Mouse (Mus musculus): ENCODE measurements around the gene Tbc1d5. TPM values are rescaled to one million over a fixed set of nuclear protein-coding genes. Genes with fewer than 3 reads are reported as not detected.
A peak's percentile ranks its signal among the peaks of the same experiment; 100 is the strongest.

Tbc1d5 gene
- polyA plus RNA-seq, 1 experiment from 2014 or later: 7.5 TPM

DNA sequence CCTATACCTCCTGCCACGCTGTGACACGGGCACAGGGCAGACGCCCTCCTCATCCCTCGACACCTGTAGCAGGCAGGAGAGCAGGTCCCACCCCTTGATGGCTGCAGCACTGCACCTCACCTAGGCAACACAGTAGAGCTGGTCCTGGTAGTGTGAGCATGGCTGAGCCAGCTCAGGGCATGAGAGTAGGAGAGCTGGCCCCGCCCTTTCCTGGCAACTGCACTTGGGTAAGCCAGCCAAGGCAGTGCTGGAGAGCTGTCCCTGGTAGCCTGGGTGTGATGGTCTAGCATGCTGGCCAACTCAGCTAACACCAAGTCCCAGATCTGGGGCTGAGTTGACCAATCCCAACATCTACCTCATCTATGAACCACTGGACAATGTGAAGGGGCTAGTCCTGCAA, 19.9 kb downstream of the Tbc1d5 start:
- Histone ChIP-seq H3K4me2 (ENCODE audit: low read length) (no peak overlapping the region), H3K27me3 (replicated peaks; ENCODE audit: control insufficient read depth, insufficient read depth, low read length) (no peaks in the 10 kb centered on the region), H3K9ac (ENCODE audit: low read depth, low read length) (no peak overlapping the region), H3K36me3 (ENCODE audit: control insufficient read depth, insufficient read depth, low read length) (no peaks in the 10 kb centered on the region), H3K4me1 (ENCODE audit: control insufficient read depth, insufficient read depth, low read depth, low read length) (no peaks in the 10 kb centered on the region), H3K9me3 (ENCODE audit: control insufficient read depth, low read length) (peaks cover 2% of the 10 kb centered on the region; the same call in 1 of the 2 replicates), H3K27ac (ENCODE audit: low read depth, low read length) (no peak overlapping the region), H3K4me3 (ENCODE audit: low read length) (no peak overlapping the region)
- 90% methylated on average over 5 of the region's 5 CpGs for WGBS
- no peak for ATAC-seq

DNA sequence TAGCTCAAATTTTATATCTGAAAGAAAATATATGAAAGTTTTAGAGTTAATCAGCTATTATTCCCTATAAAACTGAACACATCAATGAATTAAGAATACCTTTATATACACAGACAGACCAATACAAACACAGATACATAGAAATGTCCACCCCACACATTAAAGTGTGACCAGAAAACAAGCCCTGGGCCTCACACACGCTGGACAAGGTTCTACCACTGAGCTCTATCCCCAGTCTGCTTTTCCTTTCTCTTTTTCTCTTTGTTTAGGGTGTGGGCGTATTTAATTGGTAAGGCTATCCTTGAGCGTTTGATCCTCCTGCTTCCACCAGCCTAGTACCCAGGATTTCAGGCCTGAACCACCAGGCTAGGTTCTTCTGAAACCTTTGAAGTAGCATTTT, 28.2 kb downstream of the Tbc1d5 start:
- Histone ChIP-seq H3K27me3 (replicated peaks; ENCODE audit: control insufficient read depth, insufficient read depth, low read length) (no peaks in the 10 kb centered on the region), H3K36me3 (ENCODE audit: control insufficient read depth, insufficient read depth, low read length) (no peaks in the 10 kb centered on the region), H3K4me3 (ENCODE audit: low read length) (no peak overlapping the region), H3K9ac (ENCODE audit: low read depth, low read length) (no peak overlapping the region), H3K4me1 (ENCODE audit: control insufficient read depth, insufficient read depth, low read depth, low read length) (no peaks in the 10 kb centered on the region), H3K4me2 (ENCODE audit: low read length) (no peak overlapping the region), H3K27ac (ENCODE audit: low read depth, low read length) (no peak overlapping the region), H3K9me3 (ENCODE audit: control insufficient read depth, low read length) (no peaks in the 10 kb centered on the region)
- no peak for ATAC-seq
- 40% methylated on average over 3 of the region's 3 CpGs for WGBS

DNA sequence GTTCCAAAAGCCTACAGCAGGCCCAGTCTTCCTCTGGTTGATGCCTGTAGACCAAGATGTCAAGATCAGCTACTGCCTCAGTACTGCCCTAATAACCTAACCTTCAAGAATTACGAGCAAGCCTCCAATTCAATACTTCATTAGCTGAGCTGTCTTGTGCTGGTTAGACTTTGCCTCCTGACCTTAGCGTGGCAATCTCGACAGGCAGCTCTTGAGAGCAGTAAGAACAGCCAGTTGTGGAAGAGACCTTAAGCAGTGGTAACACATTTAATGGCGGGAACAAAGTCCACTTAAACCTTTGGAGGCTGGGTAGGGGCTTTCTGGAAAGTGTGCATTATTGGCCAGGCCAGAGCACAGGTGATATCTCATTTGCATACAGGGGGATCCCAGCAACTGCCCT, 34.2 kb downstream of the Tbc1d5 start:
- no peaks in the 10 kb centered on the region for H3K27me3 ChIP-seq (replicated peaks; ENCODE audit: control insufficient read depth, insufficient read depth, low read length)
- ATAC-seq: no peak
- H3K4me2 ChIP-seq (ENCODE audit: low read length): no peak overlapping the region
- no peaks in the 10 kb centered on the region for H3K4me1 ChIP-seq (ENCODE audit: control insufficient read depth, insufficient read depth, low read depth, low read length)
- H3K27ac ChIP-seq (ENCODE audit: low read depth, low read length): no peak overlapping the region
- 88% methylated on average over 4 of the region's 4 CpGs for WGBS
- H3K9me3 ChIP-seq (ENCODE audit: control insufficient read depth, low read length): no peaks in the 10 kb centered on the region
- H3K4me3 ChIP-seq (ENCODE audit: low read length): no peak overlapping the region
- H3K9ac ChIP-seq (ENCODE audit: low read depth, low read length): no peak overlapping the region
- no peaks in the 10 kb centered on the region for H3K36me3 ChIP-seq (ENCODE audit: control insufficient read depth, insufficient read depth, low read length)

DNA sequence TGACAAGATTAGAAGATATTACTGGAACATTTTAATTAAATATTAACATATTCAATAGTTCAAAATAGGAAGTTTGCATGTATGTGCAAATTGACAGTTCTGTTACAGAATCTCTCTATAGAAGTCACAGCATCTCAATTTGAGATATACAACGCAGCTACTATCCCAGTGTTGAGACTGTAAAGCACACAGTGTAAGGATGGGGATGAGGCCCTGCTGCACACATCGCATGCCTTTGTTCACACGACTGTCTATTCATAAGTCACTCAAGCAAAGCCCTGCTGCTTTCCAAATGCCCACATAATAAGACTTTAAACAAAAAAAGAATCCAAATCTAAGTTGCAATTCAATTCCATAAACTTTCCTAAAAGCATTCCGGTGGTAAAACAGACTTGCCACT, 37.1 kb downstream of the Tbc1d5 start:
- Histone ChIP-seq H3K9ac (ENCODE audit: low read depth, low read length) (no peak overlapping the region), H3K27me3 (replicated peaks; ENCODE audit: control insufficient read depth, insufficient read depth, low read length) (no peaks in the 10 kb centered on the region), H3K36me3 (ENCODE audit: control insufficient read depth, insufficient read depth, low read length) (no peaks in the 10 kb centered on the region), H3K27ac (ENCODE audit: low read depth, low read length) (no peak overlapping the region), H3K4me2 (ENCODE audit: low read length) (no peak overlapping the region), H3K4me1 (ENCODE audit: control insufficient read depth, insufficient read depth, low read depth, low read length) (no peaks in the 10 kb centered on the region), H3K9me3 (ENCODE audit: control insufficient read depth, low read length) (no peaks in the 10 kb centered on the region), H3K4me3 (ENCODE audit: low read length) (no peak overlapping the region)
- WGBS: 63% methylated on average over 4 of the region's 4 CpGs
- ATAC-seq: no peak

DNA sequence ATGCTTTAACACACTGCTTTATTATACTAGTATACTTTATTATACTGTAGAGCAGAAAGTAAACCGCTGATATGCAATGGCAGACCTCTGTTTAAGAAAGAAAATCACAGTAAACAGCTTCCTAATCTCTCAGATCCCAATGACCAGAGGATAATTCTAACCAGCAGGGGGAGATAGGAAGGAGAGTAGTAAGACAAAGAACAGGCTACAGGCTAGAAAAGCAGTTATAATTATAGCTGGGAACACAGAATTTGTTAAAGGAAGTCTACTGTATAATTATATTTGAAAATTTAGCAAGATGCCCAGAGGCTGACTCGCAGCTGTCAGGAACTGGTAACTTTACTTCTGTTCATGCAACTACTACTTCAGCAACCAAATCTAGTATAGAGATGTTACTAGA, 68.0 kb downstream of the Tbc1d5 start:
- H3K27me3 ChIP-seq (replicated peaks; ENCODE audit: control insufficient read depth, insufficient read depth, low read length): no peaks in the 10 kb centered on the region
- H3K27ac ChIP-seq (ENCODE audit: low read depth, low read length): no peak overlapping the region
- 68% methylated on average over 2 of the region's 2 CpGs for WGBS
- H3K36me3 ChIP-seq (ENCODE audit: control insufficient read depth, insufficient read depth, low read length): no peaks in the 10 kb centered on the region
- ATAC-seq: peak; percentile 71; the same call in 1 of the 2 replicates
- H3K4me3 ChIP-seq (ENCODE audit: low read length): no peak overlapping the region
- H3K9me3 ChIP-seq (ENCODE audit: control insufficient read depth, low read length): no peaks in the 10 kb centered on the region
- no peak overlapping the region for H3K4me2 ChIP-seq (ENCODE audit: low read length)
- H3K4me1 ChIP-seq (ENCODE audit: control insufficient read depth, insufficient read depth, low read depth, low read length): no peaks in the 10 kb centered on the region
- H3K9ac ChIP-seq (ENCODE audit: low read depth, low read length): no peak overlapping the region

DNA sequence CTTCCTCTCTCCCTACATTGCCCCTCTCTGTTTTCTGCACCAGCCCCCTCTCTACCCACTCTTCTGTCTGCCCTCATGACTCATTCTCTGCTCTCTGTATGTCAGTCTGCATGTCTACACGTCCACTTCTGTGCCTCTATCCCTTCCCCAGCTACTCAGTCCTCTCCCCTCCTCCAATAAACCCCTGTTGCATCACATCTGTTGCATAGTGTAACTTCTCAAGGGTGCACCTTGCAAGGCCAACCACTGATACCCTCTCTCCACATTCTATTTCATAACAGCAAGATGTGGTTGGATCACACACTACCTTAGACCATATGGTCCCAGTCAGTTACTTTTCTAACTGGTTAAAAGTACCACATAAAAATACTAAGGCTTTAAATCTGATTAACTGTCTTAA, 74.9 kb downstream of the Tbc1d5 start:
- H3K4me2 ChIP-seq (ENCODE audit: low read length): no peak overlapping the region
- H3K9me3 ChIP-seq (ENCODE audit: control insufficient read depth, low read length): no peaks in the 10 kb centered on the region
- no peak overlapping the region for H3K4me3 ChIP-seq (ENCODE audit: low read length)
- H3K27ac ChIP-seq (ENCODE audit: low read depth, low read length): no peak overlapping the region
- no peaks in the 10 kb centered on the region for H3K27me3 ChIP-seq (replicated peaks; ENCODE audit: control insufficient read depth, insufficient read depth, low read length)
- no peak for ATAC-seq
- H3K9ac ChIP-seq (ENCODE audit: low read depth, low read length): no peak overlapping the region
- no peaks in the 10 kb centered on the region for H3K4me1 ChIP-seq (ENCODE audit: control insufficient read depth, insufficient read depth, low read depth, low read length)
- 85% methylated on average over 1 of the region's 1 CpGs for WGBS
- H3K36me3 ChIP-seq (ENCODE audit: control insufficient read depth, insufficient read depth, low read length): no peaks in the 10 kb centered on the region

DNA sequence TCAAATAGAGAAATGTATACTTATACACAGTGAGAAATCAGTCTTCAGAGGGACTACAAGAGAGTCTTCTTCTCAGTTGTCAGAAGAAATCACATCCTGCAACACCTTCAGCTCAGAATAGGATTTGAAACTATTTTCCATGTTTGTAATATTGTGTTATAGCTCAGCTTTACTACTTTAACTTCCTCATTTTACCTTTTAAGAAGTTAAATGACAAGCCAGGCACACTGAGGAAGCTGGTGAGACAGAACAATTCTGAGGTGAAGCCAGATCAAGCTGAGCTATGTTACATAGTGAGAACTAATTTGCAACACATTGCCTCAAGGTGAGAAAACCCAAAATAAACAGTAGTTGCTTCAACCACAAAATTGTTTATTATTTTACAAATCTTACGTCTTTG, 135.3 kb downstream of the Tbc1d5 start:
- no peaks in the 10 kb centered on the region for H3K4me1 ChIP-seq (ENCODE audit: control insufficient read depth, insufficient read depth, low read depth, low read length)
- H3K27me3 ChIP-seq (replicated peaks; ENCODE audit: control insufficient read depth, insufficient read depth, low read length): no peaks in the 10 kb centered on the region
- no peak overlapping the region for H3K4me2 ChIP-seq (ENCODE audit: low read length)
- no peaks in the 10 kb centered on the region for H3K36me3 ChIP-seq (ENCODE audit: control insufficient read depth, insufficient read depth, low read length)
- 86% methylated on average over 1 of the region's 1 CpGs for WGBS
- H3K4me3 ChIP-seq (ENCODE audit: low read length): no peak overlapping the region
- H3K9ac ChIP-seq (ENCODE audit: low read depth, low read length): no peak overlapping the region
- ATAC-seq: no peak
- no peaks in the 10 kb centered on the region for H3K9me3 ChIP-seq (ENCODE audit: control insufficient read depth, low read length)
- H3K27ac ChIP-seq (ENCODE audit: low read depth, low read length): no peak overlapping the region

DNA sequence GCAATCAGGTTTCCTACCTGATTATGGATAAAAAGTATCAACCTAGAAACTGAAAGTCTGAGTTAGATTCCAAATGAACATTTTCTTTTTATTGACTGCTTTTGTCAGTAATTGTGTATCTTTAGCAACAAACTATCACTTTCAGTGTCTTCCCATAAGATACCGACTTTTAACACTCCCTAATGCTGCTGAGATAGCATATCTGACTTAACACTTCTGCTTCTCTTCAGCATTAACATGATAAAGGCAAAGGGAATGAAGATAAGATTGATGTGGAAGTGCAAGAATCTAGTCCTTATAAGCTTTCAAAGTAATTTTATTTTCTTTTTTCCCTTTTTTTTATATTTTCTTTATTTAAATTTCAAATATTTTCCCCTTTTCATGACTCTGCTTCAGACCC, 138.3 kb downstream of the Tbc1d5 start:
- Histone ChIP-seq H3K9ac (ENCODE audit: low read depth, low read length) (no peak overlapping the region), H3K9me3 (ENCODE audit: control insufficient read depth, low read length) (no peaks in the 10 kb centered on the region), H3K4me1 (ENCODE audit: control insufficient read depth, insufficient read depth, low read depth, low read length) (no peaks in the 10 kb centered on the region), H3K4me2 (ENCODE audit: low read length) (no peak overlapping the region), H3K27ac (ENCODE audit: low read depth, low read length) (no peak overlapping the region), H3K4me3 (ENCODE audit: low read length) (no peak overlapping the region), H3K36me3 (ENCODE audit: control insufficient read depth, insufficient read depth, low read length) (no peaks in the 10 kb centered on the region), H3K27me3 (replicated peaks; ENCODE audit: control insufficient read depth, insufficient read depth, low read length) (no peaks in the 10 kb centered on the region)
- ATAC-seq: no peak
- WGBS: 76% methylated on average over 1 of the region's 1 CpGs

DNA sequence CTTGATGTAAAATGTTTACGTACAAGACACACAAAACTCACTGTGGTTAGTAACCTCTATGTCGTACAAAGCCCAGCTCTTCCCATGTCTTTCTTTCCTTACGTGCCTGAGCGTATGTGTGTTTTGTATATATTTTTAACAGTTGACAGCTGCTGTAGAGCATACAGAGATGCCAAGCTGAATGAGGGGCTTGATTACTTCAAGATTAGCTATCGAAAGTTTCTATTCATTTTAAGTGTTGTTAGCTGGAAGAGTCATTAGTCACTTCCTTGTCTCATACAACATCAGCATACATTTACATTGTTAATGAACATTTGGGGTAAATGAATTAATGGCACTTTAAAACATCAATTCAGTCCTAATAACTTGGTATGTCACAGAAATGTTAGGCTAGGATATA, 155.9 kb downstream of the Tbc1d5 start:
- no peaks in the 10 kb centered on the region for H3K4me1 ChIP-seq (ENCODE audit: control insufficient read depth, insufficient read depth, low read depth, low read length)
- H3K9me3 ChIP-seq (ENCODE audit: control insufficient read depth, low read length): no peaks in the 10 kb centered on the region
- ATAC-seq: no peak
- H3K27ac ChIP-seq (ENCODE audit: low read depth, low read length): no peak overlapping the region
- H3K4me3 ChIP-seq (ENCODE audit: low read length): no peak overlapping the region
- WGBS: 69% methylated on average over 5 of the region's 5 CpGs
- H3K36me3 ChIP-seq (ENCODE audit: control insufficient read depth, insufficient read depth, low read length): no peaks in the 10 kb centered on the region
- no peak overlapping the region for H3K9ac ChIP-seq (ENCODE audit: low read depth, low read length)
- H3K4me2 ChIP-seq (ENCODE audit: low read length): no peak overlapping the region
- H3K27me3 ChIP-seq (replicated peaks; ENCODE audit: control insufficient read depth, insufficient read depth, low read length): no peaks in the 10 kb centered on the region

DNA sequence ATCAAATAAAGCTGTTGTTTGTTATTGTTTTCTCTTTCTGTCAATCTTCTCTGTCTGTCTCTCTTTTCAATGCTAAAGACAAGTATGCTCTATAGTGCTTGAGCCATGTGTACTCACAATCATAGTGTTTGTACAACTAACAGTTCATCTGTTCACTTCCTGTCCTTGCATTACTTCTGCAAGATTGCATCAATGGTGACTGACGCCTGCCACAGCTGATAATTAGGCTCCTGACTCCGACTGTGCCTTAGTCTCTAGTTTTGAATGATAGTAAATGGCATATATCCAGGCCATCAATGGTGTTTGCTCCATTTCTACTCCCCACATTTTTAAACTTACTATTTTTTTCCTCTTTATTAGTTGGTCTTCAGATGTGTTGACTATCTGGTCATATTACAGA, 162.8 kb downstream of the Tbc1d5 start:
- Histone ChIP-seq H3K27ac (ENCODE audit: low read depth, low read length) (no peak overlapping the region), H3K36me3 (ENCODE audit: control insufficient read depth, insufficient read depth, low read length) (no peaks in the 10 kb centered on the region), H3K4me2 (ENCODE audit: low read length) (no peak overlapping the region), H3K9ac (ENCODE audit: low read depth, low read length) (no peak overlapping the region), H3K4me1 (ENCODE audit: control insufficient read depth, insufficient read depth, low read depth, low read length) (no peaks in the 10 kb centered on the region), H3K9me3 (ENCODE audit: control insufficient read depth, low read length) (no peaks in the 10 kb centered on the region), H3K27me3 (replicated peaks; ENCODE audit: control insufficient read depth, insufficient read depth, low read length) (no peaks in the 10 kb centered on the region), H3K4me3 (ENCODE audit: low read length) (no peak overlapping the region)
- ATAC-seq: no peak
- 77% methylated on average over 2 of the region's 2 CpGs for WGBS

Measured in hindbrain, embryonic 16.5 days (tissue).